Mouse (Mus musculus) cortical plate, adult 2 months (tissue): ENCODE data around the gene Sppl2c. TPM values are rescaled to one million over a fixed set of nuclear protein-coding genes. Genes with fewer than 3 reads are reported as not detected.

Experiments
- H3K27ac ChIP-seq: fragments of 200-500 bp; 2 replicates; pipeline ENCODE4 v1.5.1; 2012; ENCODE audit warnings: low read length, control low read depth, inconsistent platforms; ENCODE audit not compliant: insufficient read depth
- H3K4me1 ChIP-seq: fragments of 200-500 bp; 2 replicates; pipeline ENCODE4 v1.6.1; 2011; ENCODE audit warnings: low read length; ENCODE audit not compliant: control insufficient read depth, insufficient read depth
- H3K4me3 ChIP-seq: fragments of 200-500 bp; 2 replicates; pipeline ENCODE4 v1.5.1; 2011; ENCODE audit warnings: mild to moderate bottlenecking, low read length, control low read depth; ENCODE audit not compliant: insufficient read depth
- CTCF ChIP-seq: fragments of 200-500 bp; IDR thresholded peaks from 2 replicates; pipeline ENCODE4 v1.5.1; 2011; ENCODE audit warnings: mild to moderate bottlenecking, control low read depth, low read length; ENCODE audit not compliant: insufficient read depth; ENCODE audit errors: extremely low read depth
- POLR2A ChIP-seq: fragments of 200-500 bp; IDR thresholded peaks from 2 replicates; pipeline ENCODE4 v1.6.1; 2011; ENCODE audit warnings: mild to moderate bottlenecking, low read length, control low read depth; ENCODE audit not compliant: insufficient read depth; ENCODE audit errors: extremely low read depth
- polyA plus RNA-seq: library from polyadenylated mRNA; depleted of rRNA; stranded (reverse); fragments of >200 nt; gene quantifications from 2 replicates; pipeline ENCODE4 v1.2.3, GENCODE M21; 2012; rRNA removed

Gene Sppl2c
- not detected in 2 replicates for polyA plus RNA-seq

- no peak for TF ChIP-seq CTCF
- TF ChIP-seq POLR2A, result no peak
- no peak within 1 kb of the TSS for H3K27ac ChIP-seq
- no peak within 1 kb of the TSS for H3K4me3 ChIP-seq
- peaks cover 6% of the 10 kb centered on the region for H3K4me1 ChIP-seq
Measured at GRCm38 (mm10) chr11:104186135-104186836, at the start of gene Sppl2c. Gene Sppl2c, plus strand, starts transcription at chr11:104186327.

- Histone ChIP-seq H3K27ac (no peak overlapping the region), H3K4me3 (no peak overlapping the region), H3K4me1 (no peaks in the 10 kb centered on the region)
- TF ChIP-seq POLR2A, result no peak
- TF ChIP-seq CTCF, result no peak
Measured at GRCm38 (mm10) chr11:104138976-104139375, 47.2 kb upstream of the Sppl2c start.

- TF ChIP-seq POLR2A (no peak), CTCF (no peak)
- Histone ChIP-seq H3K4me3 (no peak overlapping the region), H3K4me1 (no peaks in the 10 kb centered on the region), H3K27ac (no peak overlapping the region)
Measured at GRCm38 (mm10) chr11:104144930-104145329, 41.2 kb upstream of the Sppl2c start.

- Histone ChIP-seq H3K27ac (no peak overlapping the region), H3K4me3 (no peak overlapping the region), H3K4me1 (no peaks in the 10 kb centered on the region)
- TF ChIP-seq CTCF, result no peak
- TF ChIP-seq POLR2A, result no peak
Measured at GRCm38 (mm10) chr11:104148787-104149186, 37.3 kb upstream of the Sppl2c start.

GRCm38 (mm10) chr11:104150911-104151310 lies 35.2 kb upstream of the Sppl2c start:
- no peaks in the 10 kb centered on the region for H3K4me1 ChIP-seq
- no peak overlapping the region for H3K27ac ChIP-seq
- H3K4me3 ChIP-seq, result no peak overlapping the region
- TF ChIP-seq POLR2A, result no peak
- no peak for TF ChIP-seq CTCF

- Histone ChIP-seq H3K4me3 (no peak overlapping the region), H3K4me1 (0 out of 2 replicates have a peak, but pooled peaks cover 2% of the 10 kb centered on the region), H3K27ac (no peak overlapping the region)
- no peak for TF ChIP-seq CTCF
- no peak for TF ChIP-seq POLR2A
Measured at GRCm38 (mm10) chr11:104154332-104154731, 31.8 kb upstream of the Sppl2c start.

GRCm38 (mm10) chr11:104154820-104155635 lies 31.1 kb upstream of the Sppl2c start:
- no peak for TF ChIP-seq POLR2A
- Histone ChIP-seq H3K4me1 (0 out of 2 replicates have a peak, but pooled peaks cover 2% of the 10 kb centered on the region), H3K4me3 (no peak overlapping the region), H3K27ac (no peak overlapping the region)

GRCm38 (mm10) chr11:104155899-104156298 lies 30.2 kb upstream of the Sppl2c start:
- TF ChIP-seq CTCF, result no peak
- no peak for TF ChIP-seq POLR2A
- H3K4me1 ChIP-seq, result 0 out of 2 replicates have a peak, but pooled peaks cover 2% of the 10 kb centered on the region
- H3K27ac ChIP-seq, result no peak overlapping the region
- H3K4me3 ChIP-seq, result no peak overlapping the region

GRCm38 (mm10) chr11:104156391-104156790 lies 29.7 kb upstream of the Sppl2c start:
- Histone ChIP-seq H3K27ac (no peak overlapping the region), H3K4me3 (no peak overlapping the region), H3K4me1 (0 out of 2 replicates have a peak, but pooled peaks cover 2% of the 10 kb centered on the region)
- TF ChIP-seq CTCF, result no peak
- no peak for TF ChIP-seq POLR2A
